23 mouse cellular contexts compared by ENCODE assay signal in genomic region chr12:100062584-100062983, GRCm38 (mm10). TPM values are rescaled to one million over a fixed set of nuclear protein-coding genes. Genes with fewer than 3 reads are reported as not detected.
DNase-seq lines count a peak whose midpoint lies in the region; ATAC-seq and TF ChIP-seq lines count a peak whose summit lies in the region.
"Had no signal": no experiment of that assay in that cellular context is flagged by ENCODE, and none has a peak within 500 bp of the region (broad histone marks: within the 10 kb centered on the region; RNA-seq: fewer than 3 reads in every experiment).

No protein-coding gene starts in this region.

- no peaks in the 10 kb centered on the region for H3K9me3 ChIP-seq in lung, embryonic 14.5 days (ENCODE audit: low read depth, low read length)
- H3K9me3 ChIP-seq: embryonic facial prominence, embryonic 13.5 days; forebrain, embryonic 12.5 days; G1E; heart, embryonic 15.5 days had no signal

- H3K9ac ChIP-seq in lung, embryonic 14.5 days, result no peak overlapping the region
- H3K9ac ChIP-seq: embryonic facial prominence, embryonic 13.5 days; forebrain, embryonic 12.5 days; heart, embryonic 15.5 days; hindbrain, embryonic 14.5 days had no signal

- DNase-seq in cerebellum, postnatal 10 days, result peak; percentile 17 to 21
- DNase-seq in cerebellum, adult 18-20 months, result no peak
- DNase-seq in lung, embryonic 14.5 days, result peak; percentile 93
- peak; percentile 79 for DNase-seq in lung, postnatal 10 days
- peak; percentile 60 to 69 for DNase-seq in lung, postnatal 4 days
- no peak for DNase-seq in urinary bladder, postnatal 10 days (ENCODE audit: low spot score)
- DNase-seq in testis, postnatal 10 days (ENCODE audit: low spot score), result no peak
- DNase-seq: B cell, adult 2 months; cerebellum, adult 11 months; cerebellum, adult 9-10 months; cerebellum, postnatal 36 days; gastrocnemius, adult 2 months; gastrocnemius, postnatal 36 days; heart, adult 2 months; heart, postnatal 14 days had no signal

- H3K4me2 ChIP-seq in lung, embryonic 14.5 days, result no peak overlapping the region
- H3K4me2 ChIP-seq: embryonic facial prominence, embryonic 13.5 days; forebrain, embryonic 12.5 days; heart, embryonic 11.5 days; heart, embryonic 15.5 days; hindbrain, embryonic 14.5 days had no signal

- TF ChIP-seq CTCF in lung, embryonic 14.5 days (IDR thresholded peaks at IDR 0.05; ENCODE audit: low read depth), result no peak

- peak; percentile 91 for ATAC-seq in lung, embryonic 14.5 days (ENCODE audit: insufficient read depth)
- ATAC-seq: CD4-positive, CD25-positive, alpha-beta regulatory T cell, adult 4 months; forebrain, embryonic 16.5 days had no signal

- H3K4me1 ChIP-seq in lung, embryonic 14.5 days (ENCODE audit: insufficient read depth), result peaks cover 4% of the 10 kb centered on the region; the same call in 1 of the 2 replicates
- H3K4me1 ChIP-seq: embryonic facial prominence, embryonic 13.5 days; forebrain, embryonic 12.5 days had no signal

- WGBS in lung, embryonic 14.5 days, result 41% methylated on average over 3 of the region's 3 CpGs

- no peak overlapping the region for H3K4me3 ChIP-seq in lung, embryonic 14.5 days (ENCODE audit: low read depth, low read length)
- H3K4me3 ChIP-seq: embryonic facial prominence, embryonic 13.5 days; forebrain, embryonic 12.5 days; gastrocnemius, adult 2 months; heart, adult 2 months; heart, embryonic 15.5 days had no signal

- H3K36me3 ChIP-seq in lung, embryonic 14.5 days (ENCODE audit: insufficient read depth), result no peaks in the 10 kb centered on the region
- H3K36me3 ChIP-seq: embryonic facial prominence, embryonic 13.5 days; forebrain, embryonic 12.5 days; G1E; heart, embryonic 15.5 days had no signal

- H3K27me3 ChIP-seq in lung, embryonic 14.5 days (ENCODE audit: insufficient read depth, low read length), result no peaks in the 10 kb centered on the region
- H3K27me3 ChIP-seq: embryonic facial prominence, embryonic 13.5 days; forebrain, embryonic 12.5 days; heart, embryonic 15.5 days had no signal

- H3K27ac ChIP-seq in lung, embryonic 14.5 days (ENCODE audit: low read depth), result peak overlapping the region; percentile 47
- H3K27ac ChIP-seq: embryonic facial prominence, embryonic 13.5 days; forebrain, embryonic 12.5 days; heart, adult 2 months; heart, embryonic 15.5 days; hindbrain, embryonic 14.5 days had no signal

RNA-seq across cellular contexts. Expression of gene Psmc1, which starts 47.4 kb away (rescaled TPM):
- 308 and 325 TPM in 2 replicates for polyA plus RNA-seq in lung, embryonic 14.5 days (2014; fragmentation: Nextera tagmentation; extraction: Ambion mirVana)

Comparison
In these comparisons a context has a peak if more than half of its experiments do, and no peak if none do; other contexts are left out.
1. DNase-seq: peak in cerebellum, postnatal 10 days (2 of 2), lung, embryonic 14.5 days (single experiment), lung, postnatal 10 days (single experiment) and lung, postnatal 4 days (2 of 2); none in cerebellum, adult 18-20 months (0 of 2), urinary bladder, postnatal 10 days (single experiment) and testis, postnatal 10 days (single experiment).